Mouse (Mus musculus) right cerebral cortex, adult 18-20 months (tissue): ENCODE data around the gene Mknk2.

Experiments
- DNase-seq: peaks from one replicate; pipeline ENCODE4 v3.0.0; 2022; ENCODE audit warnings: mixed read lengths

Mknk2 gene

GRCm38 (mm10) chr10:80669737-80670485 lies 8.0 kb downstream of the Mknk2 start:
- no peak for DNase-seq

GRCm38 (mm10) chr10:80669018-80669417 lies 8.9 kb downstream of the Mknk2 start:
- DNase-seq, result no peak

GRCm38 (mm10) chr10:80668614-80669013 lies 9.3 kb downstream of the Mknk2 start:
- DNase-seq, result no peak

- DNase-seq, result no peak
Observed at GRCm38 (mm10) chr10:80666837-80667412, 11.0 kb downstream of the Mknk2 start.

GRCm38 (mm10) chr10:80665981-80666733 lies 11.8 kb downstream of the Mknk2 start:
- no peak for DNase-seq

- no peak for DNase-seq
Observed at GRCm38 (mm10) chr10:80665459-80665858, 12.5 kb downstream of the Mknk2 start.

GRCm38 (mm10) chr10:80665016-80665380 lies 12.9 kb downstream of the Mknk2 start:
- DNase-seq, result no peak

- peak; percentile 53 for DNase-seq
Observed at GRCm38 (mm10) chr10:80664197-80665015, 13.5 kb downstream of the Mknk2 start.

- DNase-seq, result no peak
Observed at GRCm38 (mm10) chr10:80663485-80664196, 14.3 kb downstream of the Mknk2 start.

- no peak for DNase-seq
Observed at GRCm38 (mm10) chr10:80661149-80661548, 16.8 kb downstream of the Mknk2 start.

- DNase-seq, result peak; percentile 68
Observed at GRCm38 (mm10) chr10:80659213-80659612, 18.7 kb downstream of the Mknk2 start.

GRCm38 (mm10) chr10:80658841-80659202 lies 19.1 kb downstream of the Mknk2 start:
- no peak for DNase-seq

GRCm38 (mm10) chr10:80658194-80658840 lies 19.6 kb downstream of the Mknk2 start:
- DNase-seq, result no peak

GRCm38 (mm10) chr10:80656863-80657623 lies 20.9 kb downstream of the Mknk2 start, which contains the start of gene Btbd2:
Gene Btbd2 (minus strand): TSS chr10:80657071.
- DNase-seq, result no peak

- DNase-seq, result peak; percentile 96
Observed at GRCm38 (mm10) chr10:80656130-80656862, 21.6 kb downstream of the Mknk2 start.

GRCm38 (mm10) chr10:80655406-80656129 lies 22.3 kb downstream of the Mknk2 start:
- DNase-seq, result no peak

GRCm38 (mm10) chr10:80654866-80655265 lies 23.0 kb downstream of the Mknk2 start:
- DNase-seq, result no peak

GRCm38 (mm10) chr10:80653156-80653720 lies 24.7 kb downstream of the Mknk2 start:
- DNase-seq, result no peak

GRCm38 (mm10) chr10:80650392-80650791 lies 27.5 kb downstream of the Mknk2 start:
- DNase-seq, result peak; percentile 72
